Mouse (Mus musculus): ENCODE results near the gene Acaca. TPM values are rescaled to one million over a fixed set of nuclear protein-coding genes. Genes with fewer than 3 reads are reported as not detected.

The Acaca gene
- total RNA-seq, 2 experiments from 2014 or later = 13.4 to 20.3 TPM

DNA sequence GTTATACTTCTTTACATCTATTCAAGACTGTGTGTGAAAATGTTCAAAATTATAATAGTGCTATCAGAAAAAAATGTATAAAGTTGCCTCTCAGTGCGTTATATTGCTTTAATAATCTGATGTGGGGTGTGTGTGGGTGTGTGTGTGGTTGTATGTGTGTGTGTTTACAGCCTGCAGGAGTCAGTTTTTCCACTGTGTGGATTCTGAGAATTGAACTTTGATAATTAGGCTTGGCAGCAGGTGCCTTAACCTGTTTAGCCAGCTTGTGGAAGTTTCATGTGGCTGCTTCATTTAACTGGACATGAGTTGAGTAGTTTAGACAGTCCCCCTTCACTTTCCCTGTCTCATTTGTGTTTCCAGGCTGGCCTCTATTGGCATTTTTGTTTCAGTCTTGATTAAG is 117.9 kb downstream of the Acaca start:
- DNase-seq = no peak

- DNase-seq = no peak
These were observed 121.7 kb downstream of the Acaca start for GRCm38 (mm10) chr11:84251170-84251569.

- no peak for DNase-seq
These were observed 123.0 kb downstream of the Acaca start for GRCm38 (mm10) chr11:84252425-84252824.

DNA sequence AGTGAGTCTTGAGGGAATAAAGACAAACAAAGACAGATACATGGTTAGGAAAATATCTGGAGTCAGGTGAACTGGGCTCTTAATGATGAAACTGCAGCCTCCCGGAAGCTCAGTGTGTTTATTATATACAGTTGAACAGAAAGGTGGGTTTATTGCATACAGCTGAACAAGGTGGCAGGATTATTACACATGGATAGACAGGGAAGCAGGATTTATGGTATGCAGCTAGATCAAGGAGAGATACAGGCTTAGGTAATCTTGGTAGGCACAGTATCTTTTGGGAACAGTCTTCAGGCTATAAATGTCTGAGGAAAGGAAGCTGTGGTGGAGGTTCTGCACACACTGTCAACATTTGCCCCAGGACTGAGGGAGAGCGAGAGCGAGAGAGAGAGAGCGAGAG is 126.4 kb downstream of the Acaca start:
- no peak for DNase-seq

- DNase-seq = no peak
These were observed 128.7 kb downstream of the Acaca start for GRCm38 (mm10) chr11:84258053-84258710.

DNA sequence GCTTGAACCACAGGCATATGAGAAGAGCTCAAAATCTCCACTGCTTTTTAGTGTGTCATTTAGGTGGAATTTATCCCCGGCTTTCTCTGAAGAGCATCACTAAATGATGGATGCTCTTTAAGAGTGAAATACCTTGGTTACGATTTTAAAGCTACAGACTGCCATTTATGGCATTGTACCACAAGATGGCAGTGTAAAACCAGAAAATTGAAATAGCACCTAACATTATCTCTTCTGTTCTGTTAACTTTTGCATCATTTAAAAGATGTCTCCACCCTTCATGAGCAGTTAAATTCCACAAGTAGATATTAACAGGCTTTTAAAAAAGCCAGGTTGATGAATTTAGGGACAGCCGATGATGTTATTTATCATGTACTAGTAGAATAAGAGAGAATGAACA is 135.0 kb downstream of the Acaca start:
- no peak for DNase-seq

DNA sequence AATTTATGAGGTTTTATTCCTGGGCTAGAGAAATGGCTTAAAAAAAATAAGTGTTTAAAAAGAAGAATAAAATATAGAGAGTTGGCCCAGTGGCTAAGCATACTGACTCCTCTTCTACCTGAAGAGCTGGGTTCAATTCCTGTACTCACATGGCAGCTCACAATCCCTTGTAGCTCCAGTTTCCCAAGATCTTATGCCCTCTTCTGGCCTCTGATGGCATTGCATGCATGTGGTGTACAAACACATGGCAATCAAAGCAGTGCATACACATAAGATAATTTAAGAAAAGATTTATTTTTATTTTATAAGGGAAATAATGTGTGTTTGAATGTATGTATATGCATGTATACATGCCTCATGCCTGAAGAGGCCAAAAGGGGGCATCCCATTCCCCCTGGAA is 138.6 kb downstream of the Acaca start:
- DNase-seq = no peak

DNA sequence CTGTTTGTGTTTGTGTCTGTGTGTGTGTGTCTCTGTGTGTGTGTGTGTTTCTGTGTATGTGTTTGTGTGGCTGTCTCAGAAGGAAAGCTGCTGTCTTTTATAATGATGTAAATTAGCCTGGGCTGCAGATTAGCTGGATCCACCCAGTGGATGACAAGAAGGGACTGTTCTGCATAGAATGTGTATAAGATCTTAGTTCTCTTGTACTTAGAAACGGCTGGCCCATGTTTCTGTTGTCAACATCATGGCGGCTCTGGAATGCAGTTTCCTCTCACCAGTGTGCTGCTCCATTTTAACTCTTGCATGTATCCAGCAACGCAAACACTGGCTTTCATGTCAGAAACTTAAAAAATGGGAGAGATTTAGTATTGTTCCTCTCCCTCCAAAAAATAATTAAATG is 141.0 kb downstream of the Acaca start:
- DNase-seq = no peak

DNA sequence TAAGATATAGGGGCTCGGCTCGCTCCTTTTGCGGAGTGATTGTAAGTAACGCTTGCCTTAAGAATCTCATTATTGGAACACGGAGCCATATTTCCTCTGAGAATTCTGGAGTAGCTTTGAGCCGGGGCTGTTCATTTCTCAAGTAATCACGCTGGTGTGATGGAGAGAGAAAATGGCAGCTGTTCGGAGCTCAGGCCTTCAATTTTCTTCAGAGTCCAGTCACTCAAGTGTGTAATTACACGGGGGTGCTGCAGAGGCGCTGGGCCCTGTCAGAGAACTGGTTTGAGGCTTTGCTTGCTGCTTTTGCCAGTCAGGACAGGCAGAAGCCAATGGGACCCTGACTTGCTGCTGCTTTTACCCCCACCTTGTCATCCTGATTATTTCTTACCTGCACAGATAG is 142.5 kb downstream of the Acaca start:
- no peak for DNase-seq

DNA sequence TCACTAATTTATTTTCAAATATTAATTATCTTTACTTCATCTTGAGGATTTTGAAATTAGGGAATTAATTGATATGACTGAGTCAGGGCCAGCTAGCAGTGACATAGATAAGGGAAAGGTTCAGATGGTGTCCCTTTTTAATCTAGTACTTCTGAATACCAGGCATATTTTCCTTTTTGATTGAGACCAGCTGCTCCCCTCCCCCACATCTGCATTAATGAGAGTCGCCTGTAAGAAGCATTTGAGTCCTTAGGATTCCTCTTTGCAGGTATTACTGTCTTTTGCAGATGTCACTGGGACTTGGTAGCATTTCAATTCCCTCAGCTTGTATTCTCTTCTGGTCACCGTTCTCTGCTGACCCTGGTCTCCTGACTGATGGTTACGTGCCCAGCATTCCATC is 143.1 kb downstream of the Acaca start:
- no peak for DNase-seq

GRCm38 (mm10) chr11:84276979-84277378 is 147.5 kb downstream of the Acaca start:
- no peak for DNase-seq

DNA sequence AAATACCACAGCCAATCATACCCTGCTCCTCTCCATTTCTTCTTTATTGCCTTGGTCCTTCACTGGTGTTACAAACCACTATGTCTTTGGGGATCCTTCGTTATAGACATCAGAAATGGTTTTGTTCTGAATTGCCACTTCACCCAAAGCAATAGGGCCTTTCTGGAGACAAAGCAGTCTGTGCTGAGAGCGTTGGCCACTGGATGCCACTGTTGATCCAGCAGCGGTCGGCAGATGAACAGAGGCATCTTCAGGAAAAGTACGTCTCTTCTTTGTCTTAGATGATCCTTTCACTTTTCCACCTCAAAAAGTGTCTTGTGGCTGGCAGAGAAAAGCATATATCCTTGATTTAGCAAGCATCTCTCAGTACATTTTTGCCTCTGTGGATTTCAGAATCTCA is 151.8 kb downstream of the Acaca start:
- no peak for DNase-seq

DNA sequence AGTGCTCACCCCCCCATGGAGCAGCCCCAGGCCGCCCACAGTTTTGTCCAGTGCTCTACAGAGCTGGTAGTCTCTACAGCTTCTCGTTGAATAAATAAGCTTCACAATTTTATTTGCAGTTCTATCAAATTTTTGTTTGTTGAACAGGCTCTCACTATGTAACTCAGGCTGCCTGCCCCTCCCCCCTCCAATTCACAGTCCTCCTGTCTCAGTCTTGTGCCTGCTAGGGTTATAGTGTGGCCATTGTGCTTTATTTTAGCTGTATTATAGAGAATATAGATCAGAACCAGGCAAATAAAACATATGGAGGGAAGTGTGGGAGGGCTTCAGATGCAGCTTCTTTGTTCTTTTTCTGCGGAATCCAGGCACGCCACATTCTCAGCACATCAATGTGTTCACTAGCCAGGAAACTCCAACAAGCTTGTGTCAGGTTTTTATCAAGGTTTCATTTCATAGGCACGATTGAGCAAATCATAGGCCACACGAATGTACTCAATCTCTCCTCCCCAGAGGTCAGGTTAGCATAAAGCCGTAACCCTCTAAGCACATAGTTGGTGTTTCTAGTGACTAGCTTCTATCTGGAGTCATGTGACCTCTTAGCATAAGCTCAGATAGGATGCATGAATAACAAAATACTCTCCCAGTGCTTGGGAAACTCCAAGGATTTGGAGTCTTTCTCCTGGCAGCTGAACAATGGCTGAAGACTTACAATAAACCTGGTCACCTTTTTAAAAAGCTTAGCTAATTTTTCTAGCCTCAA is 153.7 kb downstream of the Acaca start:
- DNase-seq = no peak

- no peak for DNase-seq
These were observed 161.3 kb downstream of the Acaca start for GRCm38 (mm10) chr11:84290781-84291180.

DNA sequence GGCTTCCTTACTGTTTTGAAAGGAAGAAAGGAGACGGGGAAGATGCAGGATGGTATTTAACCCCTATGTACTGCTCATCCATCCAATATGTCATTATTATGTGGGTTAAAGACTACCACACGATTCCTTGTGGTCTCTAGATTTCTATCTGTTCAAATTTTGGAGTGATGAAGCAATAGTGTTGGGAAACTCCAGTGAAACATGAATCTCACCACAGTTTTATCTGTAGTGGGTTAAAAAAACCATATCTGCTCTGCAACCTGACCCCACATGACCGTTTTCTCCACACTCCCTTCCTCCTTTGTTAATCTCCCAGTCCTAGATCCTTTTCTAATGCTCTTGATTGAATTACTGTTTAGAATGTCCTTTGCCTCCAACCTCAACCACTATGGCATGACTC is 163.1 kb downstream of the Acaca start:
- DNase-seq = no peak

GRCm38 (mm10) chr11:84293288-84293687 is 163.8 kb downstream of the Acaca start:
- DNase-seq = no peak

DNA sequence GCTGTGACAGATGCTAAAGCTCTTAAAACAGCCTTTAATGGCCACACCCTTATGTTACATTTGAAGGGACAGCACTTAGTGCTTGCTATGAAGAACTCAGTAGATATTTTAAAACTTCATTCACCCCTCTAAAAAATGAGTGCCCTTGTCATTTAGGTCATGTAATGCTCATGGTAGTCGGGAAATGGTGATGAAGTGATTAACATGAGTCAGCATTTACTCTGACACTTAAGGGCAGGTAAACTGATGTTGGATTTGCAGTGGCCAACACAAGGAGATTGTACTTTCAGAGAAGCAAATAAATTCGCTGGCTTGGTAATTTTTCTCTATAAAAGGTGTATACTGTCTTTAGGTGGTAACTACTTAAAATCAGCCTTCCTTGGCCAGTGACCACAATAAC is 166.9 kb downstream of the Acaca start:
- no peak for DNase-seq

DNA sequence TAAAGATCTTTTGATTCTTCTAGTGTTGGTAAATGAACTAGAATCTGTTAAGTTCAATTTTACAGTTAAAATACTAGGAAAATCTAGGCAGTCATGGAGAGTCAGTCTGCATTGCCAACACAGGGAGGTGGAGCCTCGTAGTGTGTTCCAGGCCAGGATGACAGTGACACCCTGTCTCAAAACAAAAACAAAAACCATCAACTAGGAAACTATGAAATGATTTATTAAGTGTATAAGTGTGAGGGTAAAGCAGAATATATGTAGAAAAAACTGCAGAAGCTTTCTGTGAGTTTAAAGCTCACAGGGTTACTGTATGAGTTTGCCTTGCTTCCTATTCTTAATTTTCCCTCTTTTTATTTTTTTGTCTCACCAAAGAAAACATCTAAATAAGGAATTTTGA is 176.0 kb downstream of the Acaca start:
- no peak for DNase-seq

DNA sequence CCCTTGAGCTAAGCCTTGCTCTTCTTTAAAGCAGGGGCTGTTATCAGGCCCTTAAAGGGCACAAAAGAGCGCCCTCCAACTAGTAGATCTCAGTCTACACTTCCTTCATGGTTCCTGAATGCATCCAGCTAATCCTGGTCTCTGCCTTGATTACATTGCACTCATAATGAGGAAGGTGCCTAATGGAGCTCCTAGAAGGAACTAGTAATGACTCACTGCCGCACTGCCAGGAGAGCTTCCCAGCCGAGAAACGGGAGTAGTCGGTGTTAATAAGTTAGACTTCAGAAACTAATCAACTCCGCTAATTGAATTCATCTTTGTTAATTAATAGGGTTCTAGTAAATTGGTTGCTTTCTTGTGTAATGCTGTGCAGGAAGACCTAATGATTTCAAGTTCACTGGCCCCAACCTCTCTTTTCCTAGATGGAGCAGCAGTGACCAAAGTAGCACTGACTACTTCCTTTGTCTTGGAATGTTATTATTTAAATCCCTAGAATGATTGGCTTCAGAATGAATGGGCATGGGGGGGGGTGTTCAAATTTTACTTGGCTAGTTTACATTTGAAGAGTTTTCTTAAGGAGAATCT is 176.8 kb downstream of the Acaca start:
- no peak for DNase-seq

- DNase-seq = no peak
These were observed 194.7 kb downstream of the Acaca start for GRCm38 (mm10) chr11:84324032-84324752.

GRCm38 (mm10) chr11:84327086-84327485 is 197.6 kb downstream of the Acaca start:
- DNase-seq = no peak

GRCm38 (mm10) chr11:84332384-84332783 is 202.9 kb downstream of the Acaca start:
- no peak for DNase-seq

GRCm38 (mm10) chr11:84332860-84333259 is 203.4 kb downstream of the Acaca start:
- no peak for DNase-seq

All from gastrocnemius, postnatal 25 days (tissue).